ENCODE assay signal across 18 mouse cellular contexts in genomic region chr2:157185022-157185660, GRCm38 (mm10). TPM values are rescaled to one million over a fixed set of nuclear protein-coding genes. Genes with fewer than 3 reads are reported as not detected.
DNase-seq lines count a peak whose midpoint lies in the region; ATAC-seq and TF ChIP-seq lines count a peak whose summit lies in the region.
"Had no signal": no experiment of that assay in that cellular context is flagged by ENCODE, and none has a peak within 500 bp of the region (broad histone marks: within the 10 kb centered on the region; RNA-seq: fewer than 3 reads in every experiment).

No protein-coding gene starts in this region.

- H3K27me3 ChIP-seq in heart, postnatal 0 days (ENCODE audit: control insufficient read depth, insufficient read depth, low read length), result no peaks in the 10 kb centered on the region
- H3K27me3 ChIP-seq in liver, embryonic 15.5 days, result no peaks in the 10 kb centered on the region
- no peaks in the 10 kb centered on the region for H3K27me3 ChIP-seq in cerebellum, adult 2 months (ENCODE audit: control insufficient read depth, insufficient read depth, low read length)
- H3K27me3 ChIP-seq: forebrain, embryonic 13.5 days; limb, embryonic 15.5 days had no signal

- no peaks in the 10 kb centered on the region for H3K9me3 ChIP-seq in heart, postnatal 0 days (replicated peaks; ENCODE audit: control insufficient read depth, low read length)
- H3K9me3 ChIP-seq in liver, embryonic 15.5 days (replicated peaks), result no peaks in the 10 kb centered on the region
- H3K9me3 ChIP-seq: forebrain, embryonic 13.5 days; limb, embryonic 15.5 days had no signal

- peaks cover 34% of the 10 kb centered on the region for H3K36me3 ChIP-seq in heart, postnatal 0 days (replicated peaks; ENCODE audit: control insufficient read depth, insufficient read depth, low read length)
- peaks cover 89% of the 10 kb centered on the region for H3K36me3 ChIP-seq in liver, embryonic 15.5 days (replicated peaks)

- TF ChIP-seq CTCF in heart, postnatal 0 days (IDR thresholded peaks at IDR 0.05; ENCODE audit: low read depth), result no peak
- TF ChIP-seq CTCF in cerebellum, adult 2 months (IDR thresholded peaks at IDR 0.05; ENCODE audit: borderline replicate concordance, insufficient read depth, low read depth, low read length), result no peak

- peak overlapping the region; percentile 10; the same call in 1 of the 2 replicates for H3K4me2 ChIP-seq in heart, postnatal 0 days (ENCODE audit: low read depth, low read length)
- H3K4me2 ChIP-seq in liver, embryonic 15.5 days, result peak overlapping the region; percentile 18; the same call in 1 of the 2 replicates
- H3K4me2 ChIP-seq: forebrain, embryonic 13.5 days; hindbrain, embryonic 14.5 days; limb, embryonic 15.5 days had no signal

- ATAC-seq in heart, postnatal 0 days (ENCODE audit: insufficient read depth, low read depth), result no peak; the same call in 1 of the 2 replicates
- ATAC-seq in erythroid progenitor cell, adult 5-6 weeks (replicated peaks; ENCODE audit: low FRiP score, poor library complexity, severe bottlenecking), result peak; percentile 73
- ATAC-seq in liver, embryonic 15.5 days (ENCODE audit: insufficient read depth), result peak; percentile 83
- ATAC-seq: forebrain, embryonic 13.5 days; lung, postnatal 0 days; midbrain, embryonic 16.5 days had no signal

- WGBS in heart, postnatal 0 days, result 46% methylated on average over 13 of the region's 13 CpGs
- 52% methylated on average over 13 of the region's 13 CpGs for WGBS in liver, embryonic 15.5 days (ENCODE audit: insufficient replicate concordance)
- 94% methylated on average over 13 of the region's 13 CpGs for WGBS in cerebellum, adult 2 months

- intact Hi-C loops in heart, postnatal 14 days (cut with DNase I), result no loop called here

- no peak overlapping the region for H3K9ac ChIP-seq in heart, postnatal 0 days (replicated peaks; ENCODE audit: low read depth, low read length)
- H3K9ac ChIP-seq in liver, embryonic 15.5 days, result no peak overlapping the region
- H3K9ac ChIP-seq: forebrain, embryonic 13.5 days; hindbrain, embryonic 14.5 days; limb, embryonic 15.5 days had no signal

- H3K4me3 ChIP-seq in heart, postnatal 0 days (ENCODE audit: low read depth, low read length), result no peak overlapping the region
- no peak overlapping the region for H3K4me3 ChIP-seq in liver, embryonic 15.5 days (replicated peaks)
- H3K4me3 ChIP-seq in cerebellum, adult 2 months (replicated peaks; ENCODE audit: insufficient read depth, low read depth, low read length), result no peak overlapping the region
- H3K4me3 ChIP-seq: forebrain, embryonic 13.5 days; limb, embryonic 15.5 days had no signal

- H3K27ac ChIP-seq in heart, postnatal 0 days (ENCODE audit: low read depth), result no peak overlapping the region
- peak overlapping the region; percentile 51; the same call in 1 of the 2 replicates for H3K27ac ChIP-seq in liver, embryonic 15.5 days (replicated peaks)
- H3K27ac ChIP-seq in cerebellum, adult 2 months (ENCODE audit: insufficient read depth, low read length), result no peak overlapping the region
- H3K27ac ChIP-seq: forebrain, embryonic 13.5 days; hindbrain, embryonic 14.5 days; limb, embryonic 15.5 days had no signal

- TF ChIP-seq POLR2A in cerebellum, adult 2 months (IDR thresholded peaks at IDR 0.05; ENCODE audit: borderline replicate concordance, insufficient read depth, low read length), result no peak

- no peak for DNase-seq in heart, postnatal 0 days (ENCODE audit: low spot score)
- no peak for DNase-seq in heart, postnatal 14 days
- DNase-seq in cerebellum, adult 2 months, result no peak
- no peak for DNase-seq in cerebellum, postnatal 14 days
- DNase-seq in right cerebral cortex, adult 2 months (ENCODE audit: low spot score in 2 of 2), result no peak
- DNase-seq: adrenal gland, adult 8-10 months; cerebellum, postnatal 36 days; gastrocnemius, postnatal 10 days; kidney, adult 8-10 months; kidney, postnatal 25 days; retina, postnatal 1 day had no signal

- TF ChIP-seq EP300 in heart, postnatal 0 days (IDR thresholded peaks at IDR 0.05; ENCODE audit: low read depth), result no peak

- H3K4me1 ChIP-seq in heart, postnatal 0 days (ENCODE audit: control insufficient read depth, insufficient read depth), result 0 out of 2 replicates have a peak, but pooled peaks cover 10% of the 10 kb centered on the region
- peaks cover 16% of the 10 kb centered on the region for H3K4me1 ChIP-seq in liver, embryonic 15.5 days (replicated peaks)
- no peaks in the 10 kb centered on the region for H3K4me1 ChIP-seq in cerebellum, adult 2 months (ENCODE audit: control insufficient read depth, insufficient read depth, low read length)
- H3K4me1 ChIP-seq: forebrain, embryonic 13.5 days; limb, embryonic 15.5 days had no signal

RNA-seq across cellular contexts. Expression of gene Rbl1, which starts 19.2 kb away (rescaled TPM):
- 18.5 and 21.8 TPM in 2 replicates for total RNA-seq in heart, postnatal 0 days (2014; rRNA removed; ENCODE audit: low replicate concordance)
- polyA plus RNA-seq in heart, postnatal 0 days (2015; fragmentation: Nextera tagmentation; extraction: Ambion mirVana), result 6.0 and 6.9 TPM in 2 replicates
- total RNA-seq in heart, postnatal 14 days (2021), result 1 to 10 TPM; 3.1 to 4.3 TPM
- total RNA-seq in erythroid progenitor cell, adult 5-6 weeks (2015; ENCODE audit: low replicate concordance), result 129 and 132 TPM in 2 replicates
- total RNA-seq in erythroid progenitor cell, adult 5-6 weeks (2017; ENCODE audit: low replicate concordance), result 160 and 169 TPM in 2 replicates
- polyA plus RNA-seq in liver, embryonic 15.5 days (2015; fragmentation: Nextera tagmentation; extraction: Ambion mirVana), result 19.7 and 20.9 TPM in 2 replicates
- polyA plus RNA-seq in cerebellum, adult 2 months (2012; rRNA removed), result 2.8 and 3.1 TPM in 2 replicates

RNA-seq across cellular contexts. Expression of gene Samhd1, which starts 50.1 kb away (rescaled TPM):
- 9.0 and 22.6 TPM in 2 replicates for total RNA-seq in heart, postnatal 0 days (2014; rRNA removed; ENCODE audit: low replicate concordance)
- polyA plus RNA-seq in heart, postnatal 0 days (2015; fragmentation: Nextera tagmentation; extraction: Ambion mirVana), result 12.1 and 13.0 TPM in 2 replicates
- 10 to 100 TPM; 21.9 to 22.4 TPM for total RNA-seq in heart, postnatal 14 days (2021)
- total RNA-seq in erythroid progenitor cell, adult 5-6 weeks (2015; ENCODE audit: low replicate concordance), result 82.5 and 112 TPM in 2 replicates
- total RNA-seq in erythroid progenitor cell, adult 5-6 weeks (2017; ENCODE audit: low replicate concordance), result 57.0 and 75.2 TPM in 2 replicates
- 15.2 and 18.1 TPM in 2 replicates for polyA plus RNA-seq in liver, embryonic 15.5 days (2015; fragmentation: Nextera tagmentation; extraction: Ambion mirVana)
- polyA plus RNA-seq in cerebellum, adult 2 months (2012; rRNA removed), result 22.4 and 22.6 TPM in 2 replicates
